Mouse (Mus musculus): Measurements from ENCODE around the gene Rgs7. TPM values are rescaled to one million over a fixed set of nuclear protein-coding genes. Genes with fewer than 3 reads are reported as not detected.

Rgs7 gene
- total RNA-seq, 1 experiment from 2014 or later, result not detected

DNA sequence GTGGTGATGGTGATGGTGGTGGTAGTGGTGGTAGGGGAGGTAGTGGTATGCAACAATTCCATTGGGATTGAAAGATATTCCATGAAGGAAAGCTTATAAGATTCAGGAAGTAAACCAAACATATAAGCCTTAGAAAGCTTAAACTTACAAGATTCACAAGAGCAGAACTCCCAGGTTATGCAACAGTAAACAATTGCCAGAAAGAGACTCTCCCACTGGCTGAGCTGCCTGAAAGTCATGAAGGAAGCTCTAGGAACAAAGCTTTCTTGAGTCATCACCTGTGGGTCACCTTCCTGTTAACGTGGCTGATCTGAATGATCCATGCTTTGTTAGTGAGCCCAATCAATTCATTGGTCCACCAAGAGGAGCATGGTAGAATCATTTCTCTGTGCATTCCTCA lies 288.8 kb downstream of the Rgs7 start:
- ATAC-seq (ENCODE audit: extremely low read depth, insufficient number of reproducible peaks, low FRiP score, poor library complexity, severe bottlenecking), result no peak

GRCm38 (mm10) chr1:175202902-175203301 lies 289.4 kb downstream of the Rgs7 start:
- ATAC-seq (ENCODE audit: extremely low read depth, insufficient number of reproducible peaks, low FRiP score, poor library complexity, severe bottlenecking), result no peak

- no peak for ATAC-seq (ENCODE audit: extremely low read depth, insufficient number of reproducible peaks, low FRiP score, poor library complexity, severe bottlenecking)
Measured at GRCm38 (mm10) chr1:175198881-175199280, 293.4 kb downstream of the Rgs7 start.

GRCm38 (mm10) chr1:175195806-175196205 lies 296.5 kb downstream of the Rgs7 start:
- no peak for ATAC-seq (ENCODE audit: extremely low read depth, insufficient number of reproducible peaks, low FRiP score, poor library complexity, severe bottlenecking)

DNA sequence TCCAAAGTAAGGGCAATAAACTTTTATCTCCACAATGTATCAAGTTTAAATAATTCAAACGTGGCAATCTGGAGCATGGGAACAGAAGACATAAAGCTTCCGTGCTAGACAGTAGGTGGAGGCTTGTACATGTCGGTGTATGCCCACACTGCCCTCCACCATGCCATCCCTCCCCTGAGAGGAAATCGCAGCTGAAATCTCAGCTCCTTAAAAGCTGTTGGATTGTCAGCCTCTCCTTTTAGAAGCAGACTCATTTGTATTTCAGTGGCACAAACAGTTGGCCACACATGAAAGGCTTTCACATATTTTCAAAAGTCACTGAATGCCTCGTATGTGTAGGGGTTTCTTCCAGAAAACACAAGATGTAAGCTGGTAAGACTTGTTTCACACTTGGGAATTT lies 304.1 kb downstream of the Rgs7 start:
- ATAC-seq (ENCODE audit: extremely low read depth, insufficient number of reproducible peaks, low FRiP score, poor library complexity, severe bottlenecking), result no peak

DNA sequence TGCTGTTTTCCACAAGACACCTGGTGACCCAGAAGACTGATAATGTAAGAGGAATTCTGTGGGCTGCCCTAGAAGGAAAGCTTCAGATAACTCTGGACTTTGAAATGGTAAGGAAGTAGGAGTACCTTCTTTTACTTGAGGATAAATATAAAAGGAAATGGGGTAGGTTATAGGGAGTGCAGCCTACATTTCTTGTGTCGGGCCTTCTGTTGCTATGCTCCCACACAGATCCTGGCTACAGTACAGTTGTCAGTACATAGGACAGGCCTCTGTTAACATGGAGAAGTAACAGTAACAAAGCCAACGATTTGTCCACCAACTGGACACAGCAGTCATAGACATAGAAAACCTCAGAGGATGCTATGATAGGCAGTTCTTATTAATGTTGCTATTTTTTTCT lies 307.1 kb downstream of the Rgs7 start:
- no peak for ATAC-seq (ENCODE audit: extremely low read depth, insufficient number of reproducible peaks, low FRiP score, poor library complexity, severe bottlenecking)

DNA sequence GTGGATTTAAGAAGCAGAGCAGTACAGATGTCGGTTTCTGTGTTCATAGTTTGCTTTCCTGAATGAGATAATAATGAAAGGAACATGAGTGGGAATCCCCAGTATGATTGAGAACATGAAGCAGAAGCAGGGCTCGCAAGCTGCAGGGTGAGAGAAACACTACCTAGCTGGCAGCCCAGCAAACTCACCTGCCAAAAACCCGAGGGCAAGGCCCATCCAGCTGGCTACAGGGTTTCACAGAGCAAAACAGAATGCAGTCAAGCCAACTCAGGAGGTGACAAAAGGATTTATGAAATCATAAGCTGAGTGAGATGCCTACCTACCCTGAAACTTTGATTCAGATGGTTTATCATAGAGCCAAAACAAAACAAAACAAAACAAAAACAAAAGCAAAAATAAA lies 307.6 kb downstream of the Rgs7 start:
- ATAC-seq (ENCODE audit: extremely low read depth, insufficient number of reproducible peaks, low FRiP score, poor library complexity, severe bottlenecking), result no peak

GRCm38 (mm10) chr1:175178733-175179132 lies 313.6 kb downstream of the Rgs7 start:
- ATAC-seq (ENCODE audit: extremely low read depth, insufficient number of reproducible peaks, low FRiP score, poor library complexity, severe bottlenecking), result no peak

DNA sequence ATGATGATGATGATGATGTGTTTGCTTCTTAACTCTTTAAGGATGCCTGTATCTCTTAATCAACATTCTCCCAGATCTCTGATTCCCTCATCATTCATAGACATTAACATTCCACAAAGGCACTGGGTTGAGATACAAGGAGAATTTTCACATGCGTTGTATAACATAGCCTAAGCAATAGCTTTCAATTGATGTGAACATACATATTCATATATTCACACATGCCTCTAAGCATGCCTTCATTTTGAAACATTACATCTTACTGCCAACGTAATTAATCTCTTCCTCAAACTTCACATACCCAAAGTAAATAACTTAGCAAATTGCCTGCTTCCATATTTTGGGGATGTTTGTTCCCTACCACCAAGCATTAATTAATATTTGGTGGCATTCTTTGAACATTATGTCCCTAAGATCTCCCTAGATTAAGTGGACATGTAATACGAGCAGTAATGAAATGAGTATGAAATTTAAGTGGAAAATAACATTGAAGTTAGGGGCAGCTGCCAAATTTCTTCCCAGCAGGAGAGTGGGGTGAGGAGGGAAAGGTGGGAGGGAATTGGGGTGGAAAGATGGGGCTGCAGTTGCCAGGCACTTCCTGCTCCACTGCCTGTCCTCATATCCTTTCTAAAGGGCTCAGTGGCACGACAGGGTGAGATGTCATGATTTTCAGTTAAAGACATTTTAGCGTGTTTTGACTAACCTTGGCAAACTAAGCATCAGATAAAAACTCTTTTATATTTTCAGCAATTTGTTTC lies 317.2 kb downstream of the Rgs7 start:
- ATAC-seq (ENCODE audit: extremely low read depth, insufficient number of reproducible peaks, low FRiP score, poor library complexity, severe bottlenecking), result no peak

DNA sequence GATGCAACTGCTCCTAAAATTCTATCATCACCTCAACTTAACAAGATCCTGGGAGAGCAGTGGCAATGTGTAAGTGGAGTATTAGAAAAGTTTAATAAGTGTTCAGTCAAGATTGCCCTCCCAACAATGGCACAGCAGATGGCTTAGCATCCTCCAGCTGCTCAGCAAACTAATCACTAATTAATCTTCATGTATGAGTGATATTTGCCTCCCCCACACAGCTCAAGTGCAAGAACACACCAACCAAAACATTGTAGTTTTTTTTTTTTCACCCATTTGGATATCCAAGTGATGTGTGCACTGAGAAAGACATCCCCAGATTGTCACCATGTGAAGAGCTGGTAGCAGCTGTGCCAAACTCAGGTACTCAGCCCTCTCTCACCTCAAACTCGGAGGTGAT lies 336.8 kb downstream of the Rgs7 start:
- no peak for ATAC-seq (ENCODE audit: extremely low read depth, insufficient number of reproducible peaks, low FRiP score, poor library complexity, severe bottlenecking)

DNA sequence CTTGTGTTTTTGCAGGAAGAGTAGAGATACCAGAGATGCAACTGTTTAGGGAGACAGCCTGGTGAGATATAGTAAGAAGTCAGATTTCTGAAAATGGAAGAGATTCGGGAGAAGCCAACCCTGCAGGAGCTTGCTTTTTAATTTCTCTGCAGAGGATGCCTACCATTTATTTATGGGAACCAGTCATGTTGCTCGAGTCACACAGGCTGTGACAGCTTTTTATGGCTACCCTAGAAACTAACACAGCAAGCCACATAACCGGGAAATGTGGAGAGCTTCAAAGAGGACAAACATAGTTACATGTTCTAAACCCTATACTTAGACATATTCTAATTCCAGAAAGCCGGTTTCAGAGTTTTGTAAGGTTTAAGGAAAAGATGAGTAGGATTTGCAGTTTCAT lies 349.2 kb downstream of the Rgs7 start:
- no peak for ATAC-seq (ENCODE audit: extremely low read depth, insufficient number of reproducible peaks, low FRiP score, poor library complexity, severe bottlenecking)

DNA sequence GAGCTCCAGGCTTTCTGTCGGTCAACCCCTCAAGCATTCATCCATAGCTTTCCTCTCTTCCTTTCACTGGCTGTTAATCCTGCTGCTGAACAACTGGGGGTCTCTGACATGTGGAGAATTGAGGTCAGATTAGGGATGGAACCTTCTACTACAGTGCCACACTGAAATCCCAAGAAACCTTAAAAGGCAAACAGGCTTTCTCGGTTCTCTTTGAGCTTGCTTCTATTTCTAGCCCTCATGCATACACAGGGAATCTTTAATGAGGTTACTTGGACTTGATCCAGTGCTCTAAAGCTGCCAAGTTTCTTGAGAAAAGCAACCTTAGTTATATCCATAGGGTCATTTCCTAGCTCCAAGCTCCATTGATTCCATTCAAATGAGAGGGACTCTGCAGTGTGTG lies 363.8 kb downstream of the Rgs7 start:
- no peak for ATAC-seq (ENCODE audit: extremely low read depth, insufficient number of reproducible peaks, low FRiP score, poor library complexity, severe bottlenecking)

GRCm38 (mm10) chr1:175124416-175124815 lies 367.9 kb downstream of the Rgs7 start:
- no peak for ATAC-seq (ENCODE audit: extremely low read depth, insufficient number of reproducible peaks, low FRiP score, poor library complexity, severe bottlenecking)

GRCm38 (mm10) chr1:175118904-175119555 lies 373.3 kb downstream of the Rgs7 start:
- no peak for ATAC-seq (ENCODE audit: extremely low read depth, insufficient number of reproducible peaks, low FRiP score, poor library complexity, severe bottlenecking)

DNA sequence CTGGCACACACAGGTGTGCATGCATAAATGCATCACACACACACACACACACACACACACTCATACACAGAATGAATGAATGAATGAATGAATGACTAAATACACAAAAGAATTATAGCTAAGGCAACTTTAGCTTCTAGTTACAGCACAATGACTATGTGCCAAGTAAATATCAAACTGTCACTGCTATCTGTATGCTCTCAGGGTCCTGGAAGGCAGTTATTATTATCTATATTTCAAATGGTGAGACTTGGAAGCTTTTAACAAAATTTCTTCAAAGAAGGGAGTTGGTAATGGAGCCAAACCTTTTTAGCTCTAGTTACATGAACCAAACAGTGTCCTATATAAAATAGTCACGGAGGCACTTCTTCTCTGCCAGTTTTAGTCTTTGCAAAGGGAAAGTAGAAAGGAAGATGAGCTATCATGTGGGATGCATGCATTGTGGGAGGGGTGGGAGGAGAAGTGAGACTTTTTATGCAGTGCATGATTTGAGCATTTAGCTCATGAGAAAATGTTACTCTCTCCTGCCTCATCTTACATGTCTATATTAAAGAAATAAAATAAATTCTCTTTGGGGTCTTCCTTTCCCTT lies 383.9 kb downstream of the Rgs7 start:
- ATAC-seq (ENCODE audit: extremely low read depth, insufficient number of reproducible peaks, low FRiP score, poor library complexity, severe bottlenecking), result no peak

GRCm38 (mm10) chr1:175106315-175106714 lies 386.0 kb downstream of the Rgs7 start:
- no peak for ATAC-seq (ENCODE audit: extremely low read depth, insufficient number of reproducible peaks, low FRiP score, poor library complexity, severe bottlenecking)

- no peak for ATAC-seq (ENCODE audit: extremely low read depth, insufficient number of reproducible peaks, low FRiP score, poor library complexity, severe bottlenecking)
Measured at GRCm38 (mm10) chr1:175105426-175105825, 386.9 kb downstream of the Rgs7 start.

GRCm38 (mm10) chr1:175097014-175097413 lies 395.3 kb downstream of the Rgs7 start:
- no peak for ATAC-seq (ENCODE audit: extremely low read depth, insufficient number of reproducible peaks, low FRiP score, poor library complexity, severe bottlenecking)

DNA sequence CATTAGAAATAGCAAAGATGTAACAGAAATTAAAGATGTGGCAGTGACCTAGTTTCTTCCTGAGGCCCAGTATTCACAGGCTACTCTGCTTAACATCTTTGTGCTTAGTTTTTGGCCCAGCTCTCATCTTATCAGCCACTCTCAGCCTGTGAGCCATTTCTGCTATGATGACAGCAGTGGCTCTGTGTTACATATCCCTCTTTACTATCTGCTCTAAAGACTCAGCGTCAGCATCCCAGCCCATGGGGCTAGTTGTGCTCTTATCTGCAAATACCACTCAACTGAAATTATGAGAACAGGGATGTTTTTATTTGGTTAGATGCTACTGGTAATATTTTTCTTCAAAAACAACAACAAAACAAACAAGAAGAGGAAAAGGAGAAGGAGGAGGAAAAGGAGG lies 410.2 kb downstream of the Rgs7 start:
- ATAC-seq (ENCODE audit: extremely low read depth, insufficient number of reproducible peaks, low FRiP score, poor library complexity, severe bottlenecking), result no peak

GRCm38 (mm10) chr1:175079819-175080608 lies 412.3 kb downstream of the Rgs7 start:
- no peak for ATAC-seq (ENCODE audit: extremely low read depth, insufficient number of reproducible peaks, low FRiP score, poor library complexity, severe bottlenecking)
